Mouse (Mus musculus) small intestine, adult 2 months (tissue): ENCODE data around the gene Hoxb5.

Experiments
- CTCF ChIP-seq: fragments of 200-500 bp; IDR thresholded peaks from 2 replicates; pipeline ENCODE4 v1.5.1; 2012; ENCODE audit warnings: low read depth, mild to moderate bottlenecking, control low read depth, inconsistent platforms, low read length, moderate library complexity, mixed read lengths; ENCODE audit not compliant: insufficient replicate concordance, insufficient read length; ENCODE audit errors: extremely low read depth
- POLR2A ChIP-seq: fragments of 200-500 bp; IDR thresholded peaks from 2 replicates; pipeline ENCODE4 v1.6.1; 2012; ENCODE audit warnings: low read depth, mild to moderate bottlenecking, control low read depth, inconsistent platforms, low read length, moderate library complexity

GRCm38 (mm10) chr11:96321846-96322245, 18.7 kb downstream of the Hoxb5 start:
- TF ChIP-seq POLR2A = no peak
- TF ChIP-seq CTCF = no peak
